ENCODE assay signal across 8 mouse cellular contexts in the genomic region with DNA sequence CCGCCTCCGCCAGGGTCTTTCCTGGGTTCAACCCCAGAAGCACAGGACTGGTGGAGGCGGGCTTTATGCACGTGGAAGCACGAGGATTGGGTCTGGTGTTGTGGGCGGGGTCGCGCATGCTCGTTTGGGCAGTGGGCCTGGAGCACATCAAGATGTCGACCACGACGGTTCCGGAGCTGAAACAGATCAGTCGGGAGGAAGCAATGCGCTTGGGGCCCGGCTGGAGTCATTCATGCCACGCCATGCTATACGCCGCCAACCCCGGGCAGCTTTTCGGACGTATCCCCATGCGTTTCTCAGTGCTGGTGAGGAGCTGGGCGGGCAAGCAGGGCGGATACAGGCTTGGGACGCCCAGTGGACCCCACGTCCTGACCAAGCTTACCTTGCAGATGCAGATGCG. TPM values are rescaled to one million over a fixed set of nuclear protein-coding genes. Genes with fewer than 3 reads are reported as not detected.
DNase-seq lines count a peak whose midpoint lies in the region; ATAC-seq and TF ChIP-seq lines count a peak whose summit lies in the region.

No protein-coding gene starts in this region.

- peak; percentile 95 for ATAC-seq in hindbrain, postnatal 0 days
- peak; percentile 92 for ATAC-seq in megakaryocyte, adult 5-6 weeks (ENCODE audit: poor library complexity, severe bottlenecking)

- peak overlapping the region; percentile 91 for H3K4me2 ChIP-seq in hindbrain, postnatal 0 days (ENCODE audit: low read depth, low read length)

- H3K9ac ChIP-seq in hindbrain, postnatal 0 days (replicated peaks; ENCODE audit: low read length): peak overlapping the region; percentile 93

- peak; percentile 84 for DNase-seq in WW6 (ENCODE audit: low read depth, low spot score)
- DNase-seq in cerebellum, postnatal 4 days (ENCODE audit: low spot score in 2 of 2): peak; percentile 90 to 94
- DNase-seq in gastrocnemius, adult 18-20 months (ENCODE audit: low spot score): peak; percentile 95
- DNase-seq in hindbrain, postnatal 0 days (ENCODE audit: low spot score): peak; percentile 97
- peak; percentile 94 for DNase-seq in left cerebral cortex, adult 2 months (ENCODE audit: extremely low spot score in 1 of 2, low spot score in 2 of 2)
- DNase-seq in right cerebral cortex, adult 2 months (ENCODE audit: low spot score in 2 of 2): peak; percentile 97
- DNase-seq in urinary bladder, postnatal 14 days (ENCODE audit: low spot score): peak; percentile 96

- WGBS in hindbrain, postnatal 0 days: under 1% methylated on average over 28 of the region's 28 CpGs

- intact Hi-C loops in left cerebral cortex, adult 2 months (cut with DNase I): no loop called here

- peaks cover 67% of the 10 kb centered on the region for H3K36me3 ChIP-seq in hindbrain, postnatal 0 days (ENCODE audit: insufficient read depth, low read length)

- peaks cover 6% of the 10 kb centered on the region; the same call in 1 of the 2 replicates for H3K4me1 ChIP-seq in hindbrain, postnatal 0 days (ENCODE audit: insufficient read depth, low read length)

- no peaks in the 10 kb centered on the region for H3K27me3 ChIP-seq in hindbrain, postnatal 0 days (ENCODE audit: insufficient read depth, low read length)

- H3K4me3 ChIP-seq in hindbrain, postnatal 0 days (ENCODE audit: low read length): peak overlapping the region; percentile 73
- peak overlapping the region; percentile 77 for H3K4me3 ChIP-seq in left cerebral cortex, adult 2 months

- no peaks in the 10 kb centered on the region for H3K9me3 ChIP-seq in hindbrain, postnatal 0 days (ENCODE audit: low read length)

- peak overlapping the region; percentile 81 for H3K27ac ChIP-seq in hindbrain, postnatal 0 days
- H3K27ac ChIP-seq in left cerebral cortex, adult 2 months: peak overlapping the region; percentile 96

- no peak for TF ChIP-seq CTCF in hindbrain, postnatal 0 days (IDR thresholded peaks at IDR 0.05; ENCODE audit: low read depth)
- TF ChIP-seq CTCF in left cerebral cortex, adult 2 months (IDR thresholded peaks at IDR 0.05): no peak

RNA-seq across cellular contexts. Expression of a gene that starts 0.4 kb away (rescaled TPM):
- 10 to 100 TPM; 10.1 to 12.5 TPM for total RNA-seq in gastrocnemius, adult 18-20 months (2021)
- 29.8 and 43.0 TPM in 2 replicates for total RNA-seq in hindbrain, postnatal 0 days (2014; rRNA removed)
- polyA plus RNA-seq in hindbrain, postnatal 0 days (2015; fragmentation: Nextera tagmentation; extraction: Ambion mirVana): 119 and 121 TPM in 2 replicates
- 10 to 100 TPM; 70.1 to 71.4 TPM for total RNA-seq in left cerebral cortex, adult 2 months (2021)
- 16.7 and 22.9 TPM in 2 replicates for total RNA-seq in megakaryocyte, adult 5-6 weeks (2015)
- 10.2 and 14.0 TPM in 2 replicates for total RNA-seq in megakaryocyte, adult 5-6 weeks (2017)

RNA-seq across cellular contexts. Expression of a gene that starts 25.0 kb away (rescaled TPM):
- total RNA-seq in gastrocnemius, adult 18-20 months (2021): 10 to 100 TPM in 1 of 2 experiments, 1 to 10 TPM in 1; 9.2 to 10.7 TPM
- 35.0 and 47.7 TPM in 2 replicates for total RNA-seq in hindbrain, postnatal 0 days (2014; rRNA removed)
- polyA plus RNA-seq in hindbrain, postnatal 0 days (2015; fragmentation: Nextera tagmentation; extraction: Ambion mirVana): 38.0 and 44.1 TPM in 2 replicates
- 10 to 100 TPM; 67.3 to 68.3 TPM for total RNA-seq in left cerebral cortex, adult 2 months (2021)
- total RNA-seq in megakaryocyte, adult 5-6 weeks (2015): 13.7 and 15.0 TPM in 2 replicates
- total RNA-seq in megakaryocyte, adult 5-6 weeks (2017): 15.6 and 19.0 TPM in 2 replicates

RNA-seq across cellular contexts. Expression of a gene that starts 52.9 kb away (rescaled TPM):
- total RNA-seq in gastrocnemius, adult 18-20 months (2021): 10 to 100 TPM; 54.2 to 62.4 TPM
- total RNA-seq in hindbrain, postnatal 0 days (2014; rRNA removed): 217 and 235 TPM in 2 replicates
- 123 and 126 TPM in 2 replicates for polyA plus RNA-seq in hindbrain, postnatal 0 days (2015; fragmentation: Nextera tagmentation; extraction: Ambion mirVana)
- 100 to 1,000 TPM; 208 to 211 TPM for total RNA-seq in left cerebral cortex, adult 2 months (2021)
- total RNA-seq in megakaryocyte, adult 5-6 weeks (2015): 30.4 and 33.0 TPM in 2 replicates
- total RNA-seq in megakaryocyte, adult 5-6 weeks (2017): 32.1 and 41.0 TPM in 2 replicates

RNA-seq across cellular contexts. Expression of a gene that starts 58.7 kb away (rescaled TPM):
- total RNA-seq in gastrocnemius, adult 18-20 months (2021): not detected
- not detected in 2 replicates for total RNA-seq in hindbrain, postnatal 0 days (2014; rRNA removed)
- polyA plus RNA-seq in hindbrain, postnatal 0 days (2015; fragmentation: Nextera tagmentation; extraction: Ambion mirVana): not detected in 2 replicates
- total RNA-seq in left cerebral cortex, adult 2 months (2021): not detected
- not detected in 2 replicates for total RNA-seq in megakaryocyte, adult 5-6 weeks (2015)
- total RNA-seq in megakaryocyte, adult 5-6 weeks (2017): not detected in 2 replicates

RNA-seq across cellular contexts. Expression of a gene that starts 58.9 kb away (rescaled TPM):
- total RNA-seq in gastrocnemius, adult 18-20 months (2021): 10 to 100 TPM; 35.4 to 37.6 TPM
- total RNA-seq in hindbrain, postnatal 0 days (2014; rRNA removed): 37.6 and 38.8 TPM in 2 replicates
- polyA plus RNA-seq in hindbrain, postnatal 0 days (2015; fragmentation: Nextera tagmentation; extraction: Ambion mirVana): 66.3 and 66.6 TPM in 2 replicates
- 10 to 100 TPM; 91.8 to 93.7 TPM for total RNA-seq in left cerebral cortex, adult 2 months (2021)
- total RNA-seq in megakaryocyte, adult 5-6 weeks (2015): 32.1 and 34.6 TPM in 2 replicates
- total RNA-seq in megakaryocyte, adult 5-6 weeks (2017): 11.3 and 18.3 TPM in 2 replicates

Comparison
In these comparisons a context has a peak if more than half of its experiments do, and no peak if none do; other contexts are left out.
1. Peak in every context shown above with its lines: DNase-seq, ATAC-seq, H3K4me3 ChIP-seq and H3K27ac ChIP-seq.